Mouse (Mus musculus): ENCODE data around the gene Prdm12.

Prdm12 gene

GRCm38 (mm10) chr2:31639901-31640608 lies at the start of gene Prdm12:
TSS of gene Prdm12 (plus strand) at chr2:31640037.
- DNase-seq (ENCODE audit: low read depth, low spot score), result no peak

GRCm38 (mm10) chr2:31591799-31592484 lies 47.9 kb upstream of the Prdm12 start:
- DNase-seq (ENCODE audit: low read depth, low spot score), result no peak

GRCm38 (mm10) chr2:31607555-31607954 lies 32.3 kb upstream of the Prdm12 start:
- no peak for DNase-seq (ENCODE audit: low read depth, low spot score)

- no peak for DNase-seq (ENCODE audit: low read depth, low spot score)
Measured at GRCm38 (mm10) chr2:31609859-31610261, 30.0 kb upstream of the Prdm12 start.

- no peak for DNase-seq (ENCODE audit: low read depth, low spot score)
Measured at GRCm38 (mm10) chr2:31610922-31611321, 28.9 kb upstream of the Prdm12 start.

GRCm38 (mm10) chr2:31611400-31611799 lies 28.4 kb upstream of the Prdm12 start:
- no peak for DNase-seq (ENCODE audit: low read depth, low spot score)

- no peak for DNase-seq (ENCODE audit: low read depth, low spot score)
Measured at GRCm38 (mm10) chr2:31612627-31613026, 27.2 kb upstream of the Prdm12 start.

- no peak for DNase-seq (ENCODE audit: low read depth, low spot score)
Measured at GRCm38 (mm10) chr2:31613781-31614180, 26.1 kb upstream of the Prdm12 start.

GRCm38 (mm10) chr2:31618484-31619161 lies 21.2 kb upstream of the Prdm12 start:
- DNase-seq (ENCODE audit: low read depth, low spot score), result no peak

- DNase-seq (ENCODE audit: low read depth, low spot score), result no peak
Measured at GRCm38 (mm10) chr2:31619208-31619607, 20.6 kb upstream of the Prdm12 start.

- no peak for DNase-seq (ENCODE audit: low read depth, low spot score)
Measured at GRCm38 (mm10) chr2:31633531-31633930, 6.3 kb upstream of the Prdm12 start.

GRCm38 (mm10) chr2:31635281-31636137 lies 4.3 kb upstream of the Prdm12 start:
- no peak for DNase-seq (ENCODE audit: low read depth, low spot score)

- no peak for DNase-seq (ENCODE audit: low read depth, low spot score)
Measured at GRCm38 (mm10) chr2:31636138-31636741, 3.6 kb upstream of the Prdm12 start.

GRCm38 (mm10) chr2:31636742-31637141 lies 3.1 kb upstream of the Prdm12 start:
- DNase-seq (ENCODE audit: low read depth, low spot score), result no peak

- DNase-seq (ENCODE audit: low read depth, low spot score), result no peak
Measured at GRCm38 (mm10) chr2:31637311-31637710, 2.5 kb upstream of the Prdm12 start.

- DNase-seq (ENCODE audit: low read depth, low spot score), result no peak
Measured at GRCm38 (mm10) chr2:31637807-31638206, 2.0 kb upstream of the Prdm12 start.

- DNase-seq (ENCODE audit: low read depth, low spot score), result no peak
Measured at GRCm38 (mm10) chr2:31638581-31639465, 1.0 kb upstream of the Prdm12 start.

GRCm38 (mm10) chr2:31639466-31639760 lies 424 bp upstream of the Prdm12 start:
- no peak for DNase-seq (ENCODE audit: low read depth, low spot score)

GRCm38 (mm10) chr2:31640609-31641507 lies 1.0 kb downstream of the Prdm12 start:
- DNase-seq (ENCODE audit: low read depth, low spot score), result no peak

GRCm38 (mm10) chr2:31641508-31641830 lies 1.6 kb downstream of the Prdm12 start:
- DNase-seq (ENCODE audit: low read depth, low spot score), result no peak
